Comparison of ENCODE assay signal across 7 mouse cellular contexts in genomic region chr6:127502530-127502929, GRCm38 (mm10). TPM values are rescaled to one million over a fixed set of nuclear protein-coding genes. Genes with fewer than 3 reads are reported as not detected.
A peak's percentile ranks its signal among the peaks of the same experiment; 100 is the strongest.
DNase-seq lines count a peak whose midpoint lies in the region; ATAC-seq and TF ChIP-seq lines count a peak whose summit lies in the region.

No protein-coding gene starts in this region.

- peak; percentile 92 for TF ChIP-seq RAD21 in MEL (IDR thresholded peaks at IDR 0.05; ENCODE audit: low read depth, low read length)

- no peaks in the 10 kb centered on the region for H3K36me3 ChIP-seq in MEL (ENCODE audit: control insufficient read depth in 1 of 2, insufficient read depth in 2 of 2, low read length in 2 of 2)
- no peaks in the 10 kb centered on the region for H3K36me3 ChIP-seq in midbrain, postnatal 0 days (ENCODE audit: insufficient read depth, low read length)

- peak; percentile 73 to 85 (median 75) for TF ChIP-seq CTCF in MEL (IDR thresholded peaks at IDR 0.05 in 2 of 3, conservative IDR thresholded peaks at IDR 0.05 in 1 of 3; ENCODE audit: control insufficient read depth in 1 of 3, insufficient read depth in 1 of 3, low read depth in 2 of 3, low read length in 3 of 3, poor library complexity in 1 of 3, severe bottlenecking in 1 of 3)
- TF ChIP-seq CTCF in midbrain, postnatal 0 days (IDR thresholded peaks at IDR 0.05): peak; percentile 89

- no peaks in the 10 kb centered on the region for H3K27me3 ChIP-seq in MEL (ENCODE audit: control insufficient read depth in 1 of 2, insufficient read depth in 2 of 2, low read length in 2 of 2)
- H3K27me3 ChIP-seq in midbrain, postnatal 0 days (ENCODE audit: insufficient read depth, low read length): no peaks in the 10 kb centered on the region

- no peak for TF ChIP-seq POLR2A in MEL (IDR thresholded peaks at IDR 0.05; ENCODE audit: control insufficient read depth in 1 of 2, insufficient read depth in 1 of 2, low read depth in 1 of 2, low read length in 2 of 2, poor library complexity in 1 of 2)

- H3K9me3 ChIP-seq in MEL (replicated peaks; ENCODE audit: insufficient read depth, low read length): no peaks in the 10 kb centered on the region
- H3K9me3 ChIP-seq in midbrain, postnatal 0 days (ENCODE audit: low read length): no peaks in the 10 kb centered on the region

- no peak overlapping the region for H3K9ac ChIP-seq in MEL (ENCODE audit: control insufficient read depth, low read depth, low read length, poor library complexity, severe bottlenecking)
- no peak overlapping the region for H3K9ac ChIP-seq in midbrain, postnatal 0 days (replicated peaks; ENCODE audit: low read length, poor library complexity, severe bottlenecking)

- WGBS in midbrain, postnatal 0 days: 53% methylated on average over 3 of the region's 3 CpGs

- peak; percentile 19 for DNase-seq in left cerebral cortex, adult 11 months (ENCODE audit: low spot score)
- DNase-seq in left cerebral cortex, adult 8-10 months (ENCODE audit: low spot score in 2 of 2): no peak
- peak; percentile 67 for DNase-seq in MEL (ENCODE audit: low read depth, low spot score)
- DNase-seq in brain, adult 2 months (ENCODE audit: low read depth, low spot score): peak; percentile 74
- DNase-seq in frontal cortex, adult 2 months (ENCODE audit: extremely low spot score in 1 of 2, low spot score in 1 of 2): peak; percentile 46 to 78
- peak; percentile 27 for DNase-seq in layer of hippocampus, adult 9-11 months
- DNase-seq in midbrain, postnatal 0 days (ENCODE audit: low spot score): peak; percentile 68

- no peaks in the 10 kb centered on the region for H3K4me1 ChIP-seq in MEL (ENCODE audit: control insufficient read depth in 1 of 2, insufficient read depth in 2 of 2, low read length in 2 of 2)
- no peaks in the 10 kb centered on the region for H3K4me1 ChIP-seq in midbrain, postnatal 0 days (ENCODE audit: insufficient read depth, low read length)

- no peak overlapping the region for H3K4me2 ChIP-seq in midbrain, postnatal 0 days (ENCODE audit: low read depth, low read length, poor library complexity, severe bottlenecking)

- no peak for ATAC-seq in midbrain, postnatal 0 days (ENCODE audit: low FRiP score)

- no peak for TF ChIP-seq EP300 in MEL (IDR thresholded peaks at IDR 0.05; ENCODE audit: low read depth in 1 of 2, low read length in 2 of 2)

- no peaks in the 10 kb centered on the region for H3K79me2 ChIP-seq in MEL (ENCODE audit: control insufficient read depth, insufficient read depth, low read length, poor library complexity)

- no peak overlapping the region for H3K27ac ChIP-seq in MEL (ENCODE audit: control insufficient read depth, low read depth, low read length)
- H3K27ac ChIP-seq in midbrain, postnatal 0 days (ENCODE audit: low read depth, low read length): no peak overlapping the region

- no peak overlapping the region for H3K4me3 ChIP-seq in MEL (ENCODE audit: control insufficient read depth in 1 of 2, insufficient read depth in 1 of 2, low read depth in 2 of 2, low read length in 2 of 2)
- H3K4me3 ChIP-seq in midbrain, postnatal 0 days (ENCODE audit: low read depth, low read length): no peak overlapping the region

TF ChIP-seq in MEL, 35 proteins besides CTCF, POLR2A, EP300 and RAD21:
- TF ChIP-seq TAL1 (IDR thresholded peaks at IDR 0.05; ENCODE audit: low read length) (no peak), MAFK (IDR thresholded peaks at IDR 0.05; ENCODE audit: borderline replicate concordance, low read depth, low read length) (no peak), MXI1 (IDR thresholded peaks at IDR 0.05; ENCODE audit: low read depth, low read length) (no peak), KAT2A (conservative IDR thresholded peaks at IDR 0.05; ENCODE audit: low read depth, low read length) (no peak), MAZ (IDR thresholded peaks at IDR 0.05; ENCODE audit: low read depth, low read length) (no peak), SMC3 (IDR thresholded peaks at IDR 0.05; ENCODE audit: low read depth, low read length) (peak; percentile 80), ZC3H11A (IDR thresholded peaks at IDR 0.05; ENCODE audit: low read depth, low read length) (peak; percentile 78), SIN3A (IDR thresholded peaks at IDR 0.05; ENCODE audit: low read length) (no peak), USF2 (IDR thresholded peaks at IDR 0.05; ENCODE audit: borderline replicate concordance in 1 of 2, insufficient read depth in 1 of 2, low read depth in 1 of 2, low read length in 2 of 2) (no peak)

RNA-seq across cellular contexts. Expression of gene Parp11, which starts 55.9 kb away (rescaled TPM):
- 10 to 100 TPM; 26.2 to 39.0 (median 35.6) TPM for total RNA-seq in left cerebral cortex, adult 8-10 months (2022)
- 4.9 and 5.9 TPM in 2 replicates for total RNA-seq in MEL (2012; rRNA removed)
- polyA plus RNA-seq in MEL (2012; ENCODE audit: insufficient read depth in 1 of 2, insufficient read length in 2 of 2, low read depth in 1 of 2, low replicate concordance in 2 of 2, missing spikeins in 1 of 2): 1 to 10 TPM in 1 of 2 experiments, not detected in 1; 8.2 TPM
- polyA plus RNA-seq in frontal cortex, adult 2 months (2012; rRNA removed): 30.9 and 32.0 TPM in 2 replicates
- 68.5 and 73.2 TPM in 2 replicates for total RNA-seq in midbrain, postnatal 0 days (2014; rRNA removed)
- 51.5 and 57.2 TPM in 2 replicates for polyA plus RNA-seq in midbrain, postnatal 0 days (2015; fragmentation: Nextera tagmentation; extraction: Ambion mirVana)

RNA-seq across cellular contexts. Expression of gene Cracr2a, which starts 58.6 kb away (rescaled TPM):
- total RNA-seq in left cerebral cortex, adult 8-10 months (2022): 1 to 10 TPM; 3.4 to 5.4 (median 3.6) TPM
- total RNA-seq in MEL (2012; rRNA removed): 1.9 and 2.2 TPM in 2 replicates
- polyA plus RNA-seq in MEL (2012; ENCODE audit: insufficient read depth in 1 of 2, insufficient read length in 2 of 2, low read depth in 1 of 2, low replicate concordance in 2 of 2, missing spikeins in 1 of 2): 1 to 10 TPM in 1 of 2 experiments, not detected in 1; 3.1 TPM
- 0.90 and 0.96 TPM in 2 replicates for polyA plus RNA-seq in frontal cortex, adult 2 months (2012; rRNA removed)
- total RNA-seq in midbrain, postnatal 0 days (2014; rRNA removed): 0.44 and 0.61 TPM in 2 replicates
- polyA plus RNA-seq in midbrain, postnatal 0 days (2015; fragmentation: Nextera tagmentation; extraction: Ambion mirVana): 0.47 and 0.61 TPM in 2 replicates

Comparison
In these comparisons a context has a peak if more than half of its experiments do, and no peak if none do; other contexts are left out.
1. DNase-seq: peak in left cerebral cortex, adult 11 months (single experiment), MEL (single experiment), brain, adult 2 months (single experiment), frontal cortex, adult 2 months (2 of 2), layer of hippocampus, adult 9-11 months (single experiment) and midbrain, postnatal 0 days (single experiment); none in left cerebral cortex, adult 8-10 months (0 of 2).